Mouse (Mus musculus) MEL (cell line): ENCODE measurements at regions not wholly inside any gene's neighbourhood (a gene's known extent, or its start where the extent isn't known, plus 50 kb on each side); places are given as distances from the start of the nearest gene placed in this dataset.

Experiments used
- DNase-seq: peaks from one replicate; pipeline ENCODE4 v3.0.0; 2011; ENCODE audit warnings: low read depth, low spot score
- H3K27ac ChIP-seq: 2 replicates; pipeline ENCODE4 v1.5.1; 2012; ENCODE audit warnings: low read depth, mild to moderate bottlenecking, control low read depth, low read length, moderate library complexity; ENCODE audit not compliant: control insufficient read depth
- H3K27me3 ChIP-seq, 2 experiments: fragments of 150-350 bp in 1 of 2; sonication (generic) in 1 of 2; 2 replicates each; pipeline ENCODE4 v1.6.1; 2012; ENCODE audit warnings: low read length in 2 of 2, mild to moderate bottlenecking in 2 of 2, improper control_type of control experiment in 1 of 2, moderate library complexity in 1 of 2; ENCODE audit not compliant: insufficient read depth in 2 of 2, control insufficient read depth in 1 of 2
- H3K36me3 ChIP-seq, 2 experiments: 2 replicates each; pipeline ENCODE4 v1.6.1; 2012 to 2014; ENCODE audit warnings: low read length in 2 of 2, improper control_type of control experiment in 1 of 2, inconsistent platforms in 1 of 2, mild to moderate bottlenecking in 1 of 2; ENCODE audit not compliant: insufficient read depth in 2 of 2, control insufficient read depth in 1 of 2
- H3K4me1 ChIP-seq, 2 experiments: fragments of 150-350 bp in 1 of 2; sonication (generic) in 1 of 2; 2 replicates each; pipeline ENCODE4 v1.6.1; 2012; ENCODE audit warnings: low read length in 2 of 2, improper control_type of control experiment in 1 of 2, mild to moderate bottlenecking in 1 of 2; ENCODE audit not compliant: insufficient read depth in 2 of 2, control insufficient read depth in 1 of 2
- H3K4me3 ChIP-seq, 2 experiments: fragments of 150-350 bp in 1 of 2; sonication (generic) in 1 of 2; 2 replicates each; pipeline ENCODE4 v1.5.1; 2012; ENCODE audit warnings: low read depth in 2 of 2, low read length in 2 of 2, mild to moderate bottlenecking in 2 of 2, moderate library complexity in 2 of 2, control low read depth in 1 of 2, improper control_type of control experiment in 1 of 2; ENCODE audit not compliant: control insufficient read depth in 1 of 2, insufficient read depth in 1 of 2
- H3K79me2 ChIP-seq: 2 replicates; pipeline ENCODE4 v1.6.1; 2012; ENCODE audit warnings: mild to moderate bottlenecking, low read length, moderate library complexity; ENCODE audit not compliant: control insufficient read depth, poor library complexity, insufficient read depth
- H3K9ac ChIP-seq: 2 replicates; pipeline ENCODE4 v1.6.1; 2012; ENCODE audit warnings: low read depth, mild to moderate bottlenecking, control low read depth, low read length, moderate library complexity; ENCODE audit not compliant: control insufficient read depth, poor library complexity, severe bottlenecking
- H3K9me3 ChIP-seq: fragments of 150-350 bp; sonication (generic); replicated peaks from 2 replicates; pipeline ENCODE4 v1.6.1; 2012; ENCODE audit warnings: mild to moderate bottlenecking, low read length, improper control_type of control experiment, moderate library complexity; ENCODE audit not compliant: insufficient read depth
- CHD1 ChIP-seq: IDR thresholded peaks from 2 replicates; pipeline ENCODE4 v1.6.1; 2012; ENCODE audit warnings: low read depth, mild to moderate bottlenecking, inconsistent platforms, low read length, improper control_type of control experiment
- CHD2 ChIP-seq: IDR thresholded peaks from 2 replicates; pipeline ENCODE4 v1.6.1; 2011; ENCODE audit warnings: low read length, improper control_type of control experiment
- CTCF ChIP-seq, 3 experiments: IDR thresholded peaks in 2 of 3; conservative IDR thresholded peaks in 1 of 3; 2 replicates each; pipeline ENCODE4 v1.5.1; 2011 to 2012; ENCODE audit warnings: low read length in 3 of 3, low read depth in 2 of 3, mild to moderate bottlenecking in 2 of 3, improper control_type of control experiment in 1 of 3, inconsistent platforms in 1 of 3, mixed read lengths in 1 of 3, moderate library complexity in 1 of 3; ENCODE audit not compliant: control insufficient read depth in 1 of 3, insufficient read depth in 1 of 3, poor library complexity in 1 of 3, severe bottlenecking in 1 of 3
- ELF1 ChIP-seq: IDR thresholded peaks from 2 replicates; pipeline ENCODE4 v1.6.1; 2014; ENCODE audit warnings: low read depth, mild to moderate bottlenecking, inconsistent platforms, low read length, improper control_type of control experiment, moderate library complexity
- EP300 ChIP-seq, 2 experiments: IDR thresholded peaks; 2 replicates each; pipeline ENCODE4 v1.6.1; 2011; ENCODE audit warnings: improper control_type of control experiment in 2 of 2, low read length in 2 of 2, low read depth in 1 of 2, mild to moderate bottlenecking in 1 of 2
- GABPA ChIP-seq: IDR thresholded peaks from 2 replicates; pipeline ENCODE4 v1.6.1; 2012; ENCODE audit warnings: low read depth, mild to moderate bottlenecking, inconsistent platforms, low read length, improper control_type of control experiment, moderate library complexity
- HCFC1 ChIP-seq: IDR thresholded peaks from 2 replicates; pipeline ENCODE4 v1.6.1; 2012; ENCODE audit warnings: low read depth, mild to moderate bottlenecking, inconsistent platforms, low read length, improper control_type of control experiment, moderate library complexity
- RAD21 ChIP-seq: IDR thresholded peaks from 2 replicates; pipeline ENCODE4 v1.6.1; 2011; ENCODE audit warnings: mild to moderate bottlenecking, low read depth, low read length, improper control_type of control experiment
- RCOR1 ChIP-seq: IDR thresholded peaks from 2 replicates; pipeline ENCODE4 v1.6.1; 2012; ENCODE audit warnings: low read depth, mild to moderate bottlenecking, inconsistent platforms, low read length, improper control_type of control experiment
- SMC3 ChIP-seq: IDR thresholded peaks from 2 replicates; pipeline ENCODE4 v1.6.1; 2011; ENCODE audit warnings: low read depth, low read length, improper control_type of control experiment
- TAL1 ChIP-seq: IDR thresholded peaks from 2 replicates; pipeline ENCODE4 v1.6.1; 2012; ENCODE audit warnings: mild to moderate bottlenecking, inconsistent platforms, low read length, moderate library complexity, mixed read lengths
- TCF12 ChIP-seq: IDR thresholded peaks from 2 replicates; pipeline ENCODE4 v1.6.1; 2014; ENCODE audit warnings: low read depth, mild to moderate bottlenecking, inconsistent platforms, low read length, improper control_type of control experiment, moderate library complexity
- USF1 ChIP-seq: IDR thresholded peaks from 2 replicates; pipeline ENCODE4 v1.6.1; 2014; ENCODE audit warnings: low read depth, mild to moderate bottlenecking, inconsistent platforms, low read length, improper control_type of control experiment, moderate library complexity
- USF2 ChIP-seq, 2 experiments: IDR thresholded peaks; 2 replicates each; pipeline ENCODE4 v1.6.1; 2011 to 2012; ENCODE audit warnings: improper control_type of control experiment in 2 of 2, low read length in 2 of 2, borderline replicate concordance in 1 of 2, inconsistent platforms in 1 of 2, low read depth in 1 of 2, mild to moderate bottlenecking in 1 of 2; ENCODE audit not compliant: insufficient read depth in 1 of 2
- ZC3H11A ChIP-seq: IDR thresholded peaks from 2 replicates; pipeline ENCODE4 v1.6.1; 2012; ENCODE audit warnings: low read depth, mild to moderate bottlenecking, inconsistent platforms, low read length, improper control_type of control experiment
- ZKSCAN1 ChIP-seq: IDR thresholded peaks from 2 replicates; pipeline ENCODE4 v1.6.1; 2012; ENCODE audit warnings: low read depth, mild to moderate bottlenecking, inconsistent platforms, low read length, improper control_type of control experiment, moderate library complexity
- ZMIZ1 ChIP-seq: IDR thresholded peaks from 2 replicates; pipeline ENCODE4 v1.6.1; 2012; ENCODE audit warnings: low read depth, mild to moderate bottlenecking, inconsistent platforms, low read length, improper control_type of control experiment, moderate library complexity
- ZNF384 ChIP-seq: IDR thresholded peaks from 2 replicates; pipeline ENCODE4 v1.6.1; 2012; ENCODE audit warnings: low read depth, mild to moderate bottlenecking, inconsistent platforms, low read length, improper control_type of control experiment

- TF ChIP-seq EP300 (IDR thresholded peaks at IDR 0.05; ENCODE audit: low read depth in 1 of 2, low read length in 2 of 2) (no peak; a peak in 1 of 4 replicates), ELF1 (peak; percentile 76), CHD1 (no peak), GABPA (no peak), CHD2 (no peak), ZKSCAN1 (no peak), ZMIZ1 (no peak), TCF12 (0 out of 2 replicates have a peak, but pooled peaks have one; percentile 3), RCOR1 (no peak), ZNF384 (peak; percentile 84)
Observed at GRCm38 (mm10) chr6:127265901-127266812, 114.2 kb upstream of the Ccnd2 start (continued).

- H3K27ac ChIP-seq: no peak overlapping the region
- DNase-seq: peak; percentile 64
- H3K4me3 ChIP-seq: peak overlapping the region; percentile 62 to 64
- no peak overlapping the region; the same call in 1 of the 2 replicates for H3K9ac ChIP-seq
- no peaks in the 10 kb centered on the region for H3K79me2 ChIP-seq
- no peaks in the 10 kb centered on the region for H3K9me3 ChIP-seq
- H3K4me1 ChIP-seq: peaks cover 0 to 4% of the 10 kb centered on the region in 2 experiments; a peak in 1 of 4 replicates
- TF ChIP-seq HCFC1 (no peak), SMC3 (peak; percentile 46), ZC3H11A (0 out of 2 replicates have a peak, but pooled peaks have one; percentile 7), USF2 (IDR thresholded peaks at IDR 0.05; ENCODE audit: borderline replicate concordance in 1 of 2, insufficient read depth in 1 of 2, low read depth in 1 of 2, low read length in 2 of 2) (no peak), RAD21 (peak; percentile 8; the same call in 1 of the 2 replicates), ZNF384 (no peak), RCOR1 (no peak), USF1 (no peak), TAL1 (no peak), CTCF (IDR thresholded peaks at IDR 0.05 in 2 of 3, conservative IDR thresholded peaks at IDR 0.05 in 1 of 3; ENCODE audit: control insufficient read depth in 1 of 3, insufficient read depth in 1 of 3, low read depth in 2 of 3, low read length in 3 of 3, poor library complexity in 1 of 3, severe bottlenecking in 1 of 3) (peak; percentile 49 to 63 (median 59); a peak in 5 of 6 replicates)
- H3K36me3 ChIP-seq: peaks cover 0 to 3% of the 10 kb centered on the region in 2 experiments; a peak in 2 of 4 replicates
- H3K27me3 ChIP-seq: no peaks in the 10 kb centered on the region
Observed at GRCm38 (mm10) chr6:127266813-127267165, 114.8 kb upstream of the Ccnd2 start.
